Mouse (Mus musculus): Measurements from ENCODE around the gene Nvl.
A peak's percentile ranks its signal among the peaks of the same experiment; 100 is the strongest.

Nvl gene

GRCm38 (mm10) chr1:181143950-181144836, at the start of gene Nvl, which contains the start of gene Cnih4:
Nvl (minus strand) TSS chr1:181144204.
Cnih4 (plus strand) TSS chr1:181144693.
- peak; percentile 92 for DNase-seq

- no peak for DNase-seq
Measured at GRCm38 (mm10) chr1:181188925-181189324, 44.9 kb upstream of the Nvl start.

GRCm38 (mm10) chr1:181170210-181170609, 26.2 kb upstream of the Nvl start:
- DNase-seq: no peak

GRCm38 (mm10) chr1:181168377-181168776, 24.4 kb upstream of the Nvl start:
- no peak for DNase-seq

GRCm38 (mm10) chr1:181167816-181168215, 23.8 kb upstream of the Nvl start:
- no peak for DNase-seq

GRCm38 (mm10) chr1:181151541-181151940, 7.5 kb upstream of the Nvl start:
- DNase-seq: no peak

- peak; percentile 89 for DNase-seq
Measured at GRCm38 (mm10) chr1:181150827-181151534, 7.0 kb upstream of the Nvl start.

- DNase-seq: no peak
Measured at GRCm38 (mm10) chr1:181150431-181150826, 6.4 kb upstream of the Nvl start.

- no peak for DNase-seq
Measured at GRCm38 (mm10) chr1:181149373-181150017, 5.5 kb upstream of the Nvl start.

GRCm38 (mm10) chr1:181148540-181148939, 4.5 kb upstream of the Nvl start:
- no peak for DNase-seq

GRCm38 (mm10) chr1:181146187-181146586, 2.2 kb upstream of the Nvl start:
- DNase-seq: no peak

GRCm38 (mm10) chr1:181144966-181145365, 962 bp upstream of the Nvl start:
- no peak for DNase-seq

GRCm38 (mm10) chr1:181143609-181143949, 425 bp downstream of the Nvl start:
- no peak for DNase-seq

- DNase-seq: no peak
Measured at GRCm38 (mm10) chr1:181138730-181139129, 5.3 kb downstream of the Nvl start.

- DNase-seq: no peak
Measured at GRCm38 (mm10) chr1:181131915-181132314, 12.1 kb downstream of the Nvl start.

GRCm38 (mm10) chr1:181126766-181127165, 17.2 kb downstream of the Nvl start:
- no peak for DNase-seq

- no peak for DNase-seq
Measured at GRCm38 (mm10) chr1:181125916-181126315, 18.1 kb downstream of the Nvl start.

- no peak for DNase-seq
Measured at GRCm38 (mm10) chr1:181124145-181124544, 19.9 kb downstream of the Nvl start.

GRCm38 (mm10) chr1:181117112-181117511, 26.9 kb downstream of the Nvl start:
- no peak for DNase-seq

- DNase-seq: no peak
Measured at GRCm38 (mm10) chr1:181090048-181090447, 54.0 kb downstream of the Nvl start.

GRCm38 (mm10) chr1:181084021-181084420, 60.0 kb downstream of the Nvl start:
- DNase-seq: no peak

GRCm38 (mm10) chr1:181073075-181073474, 70.9 kb downstream of the Nvl start:
- DNase-seq: no peak

- DNase-seq: no peak
Measured at GRCm38 (mm10) chr1:181069671-181070070, 74.3 kb downstream of the Nvl start.

GRCm38 (mm10) chr1:181068344-181068743, 75.7 kb downstream of the Nvl start:
- no peak for DNase-seq
